Mouse (Mus musculus) cerebellum, adult (tissue): ENCODE data around the gene Kcnh8.

ENCODE experiments used
- ATAC-seq: cut with Nextera tagmentation; 2 replicates; pipeline ENCODE4 v1.9.2; 2017; ENCODE audit warnings: mild to moderate bottlenecking, moderate library complexity, mixed read lengths; ENCODE audit not compliant: insufficient number of reproducible peaks, low FRiP score, low TSS enrichment

The Kcnh8 gene

GRCm38 (mm10) chr17:52602093-52602780 lies at the start of gene Kcnh8:
Kcnh8 (plus strand) TSS chr17:52602709.
- ATAC-seq: 0 out of 2 replicates have a peak, but pooled peaks have one; percentile 40

GRCm38 (mm10) chr17:52559961-52560720 lies 42.4 kb upstream of the Kcnh8 start:
- peak; percentile 49; the same call in 1 of the 2 replicates for ATAC-seq

- ATAC-seq: no peak
Measured at GRCm38 (mm10) chr17:52565467-52566155, 36.9 kb upstream of the Kcnh8 start.

GRCm38 (mm10) chr17:52569584-52570270 lies 32.8 kb upstream of the Kcnh8 start:
- no peak for ATAC-seq

- no peak for ATAC-seq
Measured at GRCm38 (mm10) chr17:52572229-52572628, 30.3 kb upstream of the Kcnh8 start.

- no peak for ATAC-seq
Measured at GRCm38 (mm10) chr17:52591503-52592194, 10.9 kb upstream of the Kcnh8 start.

- no peak for ATAC-seq
Measured at GRCm38 (mm10) chr17:52599141-52599540, 3.4 kb upstream of the Kcnh8 start.

GRCm38 (mm10) chr17:52600882-52601371 lies 1.6 kb upstream of the Kcnh8 start:
- ATAC-seq: peak; percentile 26; the same call in 1 of the 2 replicates

GRCm38 (mm10) chr17:52602781-52603170 lies 267 bp downstream of the Kcnh8 start:
- ATAC-seq: no peak

GRCm38 (mm10) chr17:52603411-52603810 lies 902 bp downstream of the Kcnh8 start:
- ATAC-seq: no peak

GRCm38 (mm10) chr17:52611382-52611781 lies 8.9 kb downstream of the Kcnh8 start:
- ATAC-seq: no peak

- ATAC-seq: no peak
Measured at GRCm38 (mm10) chr17:52649186-52649585, 46.7 kb downstream of the Kcnh8 start.

GRCm38 (mm10) chr17:52691988-52692387 lies 89.5 kb downstream of the Kcnh8 start:
- ATAC-seq: no peak

GRCm38 (mm10) chr17:52701944-52702343 lies 99.4 kb downstream of the Kcnh8 start:
- ATAC-seq: no peak

GRCm38 (mm10) chr17:52712319-52712718 lies 109.8 kb downstream of the Kcnh8 start:
- no peak for ATAC-seq

GRCm38 (mm10) chr17:52722214-52722613 lies 119.7 kb downstream of the Kcnh8 start:
- no peak for ATAC-seq

GRCm38 (mm10) chr17:52728806-52729205 lies 126.3 kb downstream of the Kcnh8 start:
- ATAC-seq: no peak

GRCm38 (mm10) chr17:52738436-52738835 lies 135.9 kb downstream of the Kcnh8 start:
- no peak for ATAC-seq

- ATAC-seq: no peak
Measured at GRCm38 (mm10) chr17:52788151-52788550, 185.6 kb downstream of the Kcnh8 start.

- ATAC-seq: no peak
Measured at GRCm38 (mm10) chr17:52804463-52804862, 202.0 kb downstream of the Kcnh8 start.
